10 mouse cellular contexts compared by ENCODE assay signal in genomic region chr4:140421926-140422585, GRCm38 (mm10).
DNase-seq lines count a peak whose midpoint lies in the region; ATAC-seq and TF ChIP-seq lines count a peak whose summit lies in the region.
"Had no signal": no experiment of that assay in that cellular context is flagged by ENCODE, and none has a peak within 500 bp of the region (broad histone marks: within the 10 kb centered on the region; RNA-seq: fewer than 3 reads in every experiment).

No protein-coding gene starts in this region.

- intact Hi-C loops in left cerebral cortex, adult 2 months (cut with DNase I) = no loop called here

- no peak overlapping the region for H3K9ac ChIP-seq in midbrain, postnatal 0 days (replicated peaks; ENCODE audit: low read length, poor library complexity, severe bottlenecking)
- H3K9ac ChIP-seq: hindbrain, embryonic 15.5 days had no signal

- peak overlapping the region; percentile 25 for H3K27ac ChIP-seq in midbrain, embryonic 10.5 days (replicated peaks)
- no peak overlapping the region for H3K27ac ChIP-seq in midbrain, postnatal 0 days (ENCODE audit: low read depth, low read length)
- no peak overlapping the region for H3K27ac ChIP-seq in left cerebral cortex, adult 2 months
- H3K27ac ChIP-seq: hindbrain, embryonic 15.5 days had no signal

- no peak for TF ChIP-seq CTCF in midbrain, postnatal 0 days (IDR thresholded peaks at IDR 0.05)
- TF ChIP-seq CTCF in left cerebral cortex, adult 2 months (IDR thresholded peaks at IDR 0.05) = no peak

- H3K36me3 ChIP-seq in midbrain, embryonic 10.5 days = no peaks in the 10 kb centered on the region
- H3K36me3 ChIP-seq in midbrain, postnatal 0 days (ENCODE audit: insufficient read depth, low read length) = no peaks in the 10 kb centered on the region
- H3K36me3 ChIP-seq: hindbrain, embryonic 15.5 days had no signal

- WGBS in midbrain, embryonic 10.5 days = 76% methylated on average over 7 of the region's 7 CpGs
- 67% methylated on average over 7 of the region's 7 CpGs for WGBS in midbrain, postnatal 0 days

- no peak overlapping the region for H3K4me3 ChIP-seq in midbrain, embryonic 10.5 days
- no peak overlapping the region for H3K4me3 ChIP-seq in midbrain, postnatal 0 days (ENCODE audit: low read depth, low read length)
- H3K4me3 ChIP-seq in left cerebral cortex, adult 2 months = no peak overlapping the region
- H3K4me3 ChIP-seq: hindbrain, embryonic 15.5 days; megakaryocyte, embryonic 14.5 days had no signal

- peaks cover 12% of the 10 kb centered on the region for H3K4me1 ChIP-seq in midbrain, embryonic 10.5 days
- 0 out of 2 replicates have a peak, but pooled peaks cover 6% of the 10 kb centered on the region for H3K4me1 ChIP-seq in midbrain, postnatal 0 days (ENCODE audit: insufficient read depth, low read length)
- H3K4me1 ChIP-seq: hindbrain, embryonic 15.5 days had no signal

- H3K9me3 ChIP-seq in midbrain, embryonic 10.5 days (replicated peaks) = no peaks in the 10 kb centered on the region
- no peaks in the 10 kb centered on the region; the same call in 1 of the 2 replicates for H3K9me3 ChIP-seq in midbrain, postnatal 0 days (ENCODE audit: low read length)
- H3K9me3 ChIP-seq: hindbrain, embryonic 15.5 days had no signal

- no peak overlapping the region for H3K4me2 ChIP-seq in midbrain, postnatal 0 days (ENCODE audit: low read depth, low read length, poor library complexity, severe bottlenecking)
- H3K4me2 ChIP-seq: hindbrain, embryonic 15.5 days had no signal

- no peak for ATAC-seq in midbrain, postnatal 0 days (ENCODE audit: low FRiP score)

- peak; percentile 57 for DNase-seq in adrenal gland, adult 2 months
- no peak for DNase-seq in adrenal gland, postnatal 4 days (ENCODE audit: low spot score in 2 of 2)
- DNase-seq in midbrain, embryonic 10.5 days (ENCODE audit: low spot score) = no peak
- no peak for DNase-seq in midbrain, postnatal 0 days (ENCODE audit: low spot score)
- DNase-seq in kidney, adult 9 months = peak; percentile 72
- peak; percentile 61 for DNase-seq in skeletal muscle tissue, adult 2 months (ENCODE audit: low read depth, low spot score)
- no peak for DNase-seq in left cerebral cortex, adult 2 months (ENCODE audit: extremely low spot score in 1 of 2, low spot score in 2 of 2)
- DNase-seq in layer of hippocampus, adult 9-11 months = no peak

- no peaks in the 10 kb centered on the region for H3K27me3 ChIP-seq in midbrain, embryonic 10.5 days (ENCODE audit: low read depth, poor library complexity, severe bottlenecking)
- H3K27me3 ChIP-seq in midbrain, postnatal 0 days (ENCODE audit: insufficient read depth, low read length) = no peaks in the 10 kb centered on the region
- H3K27me3 ChIP-seq: hindbrain, embryonic 15.5 days had no signal

Comparison
In these comparisons a context has a peak if more than half of its experiments do, and no peak if none do; other contexts are left out.
1. DNase-seq: peak in adrenal gland, adult 2 months (single experiment), kidney, adult 9 months (single experiment) and skeletal muscle tissue, adult 2 months (single experiment); none in adrenal gland, postnatal 4 days (0 of 2), midbrain, embryonic 10.5 days (single experiment), midbrain, postnatal 0 days (single experiment), left cerebral cortex, adult 2 months (0 of 2) and layer of hippocampus, adult 9-11 months (single experiment).